Mouse (Mus musculus): ENCODE measurements around the gene Lim2. TPM values are rescaled to one million over a fixed set of nuclear protein-coding genes. Genes with fewer than 3 reads are reported as not detected.

The Lim2 gene
- not detected for total RNA-seq (2023)

DNA sequence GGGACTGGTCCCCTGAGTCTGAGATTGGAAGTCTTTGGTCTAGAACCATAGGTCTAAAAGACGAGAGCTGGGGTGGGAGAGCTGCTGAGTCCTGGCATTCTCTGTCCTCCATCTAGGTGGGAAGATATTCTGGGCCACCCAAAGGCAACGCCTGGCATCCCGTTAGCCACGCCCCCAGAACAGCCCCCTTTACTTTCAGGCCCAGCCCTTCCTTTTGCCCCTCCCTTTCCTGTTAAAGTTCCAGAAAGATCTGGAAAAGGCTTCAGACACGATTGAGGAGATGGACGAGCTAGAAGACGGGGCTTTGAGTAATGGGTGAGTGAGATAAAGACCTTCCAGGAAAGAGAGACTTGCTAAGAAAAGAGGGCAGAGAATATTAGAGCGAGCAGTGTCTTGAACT is at the start of gene Lim2:
Gene Lim2 (plus strand): TSS at position 265 of the 400 bp plus-strand sequence.

DNA sequence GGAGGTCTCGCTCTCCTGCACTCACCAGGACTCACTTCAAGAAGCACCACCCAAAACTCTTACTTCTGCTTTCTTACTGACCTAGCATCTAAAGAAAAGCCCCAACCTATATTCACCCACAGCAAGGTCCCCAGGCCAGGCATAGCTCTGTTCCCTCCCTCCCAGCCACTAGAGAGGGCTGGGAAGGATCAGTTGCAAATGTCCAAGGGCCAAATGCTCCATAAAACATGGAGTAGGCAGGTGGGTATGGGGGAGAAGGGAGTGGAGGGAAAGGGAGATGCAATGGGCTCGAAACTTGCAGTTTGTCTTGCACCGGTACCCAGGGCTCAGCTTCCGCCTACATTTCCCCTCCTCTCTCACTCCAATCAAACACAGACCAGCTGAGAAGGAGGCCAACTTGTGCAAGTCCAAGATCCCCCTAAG is 19.3 kb upstream of the Lim2 start, which contains the start of gene Siglecg:
Gene Siglecg (plus strand): TSS at position 74 of the 423 bp plus-strand sequence.

DNA sequence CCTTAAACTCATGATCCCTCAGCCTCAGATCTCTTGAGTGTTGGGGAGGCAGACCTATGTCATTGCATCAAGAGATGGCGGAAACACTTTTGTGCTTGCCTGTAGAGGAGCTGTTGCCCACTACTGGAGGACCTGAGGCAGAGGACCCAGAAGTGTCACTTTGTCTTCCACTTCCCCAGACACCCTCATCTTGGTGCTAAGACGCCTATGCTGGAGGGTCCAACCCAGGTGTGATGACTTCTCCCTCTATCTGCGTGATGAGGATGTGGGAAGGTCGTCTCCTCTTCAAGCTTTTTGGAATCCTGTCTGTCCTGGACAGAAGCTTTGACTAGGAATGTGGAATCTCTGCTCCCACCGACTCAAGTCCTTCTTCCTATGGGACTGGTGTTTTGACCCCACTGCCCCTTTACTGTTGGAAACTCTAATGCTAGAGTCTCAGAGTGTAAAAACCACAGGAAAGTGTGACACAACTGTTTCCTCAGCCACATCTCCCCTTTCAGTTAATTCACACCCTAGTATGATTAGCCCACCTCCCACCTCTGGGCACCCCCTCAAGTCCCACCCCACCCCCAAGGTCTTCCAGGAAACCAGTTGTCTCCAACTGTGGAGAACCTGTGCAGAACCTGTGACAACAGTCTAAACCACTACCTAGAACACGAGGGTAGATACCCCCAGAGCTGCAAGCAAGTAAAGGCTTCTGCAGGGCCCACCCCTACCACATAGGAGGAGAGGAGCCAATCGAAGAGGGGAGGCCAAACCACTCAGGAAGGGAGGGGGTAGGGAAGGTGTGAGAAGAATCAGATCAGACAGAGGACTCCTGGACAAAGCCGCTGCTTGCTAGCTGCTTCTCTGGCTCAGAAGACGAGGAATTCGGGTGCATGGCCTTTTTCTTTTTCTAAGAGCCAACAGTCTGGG is 9.1 kb downstream of the Lim2 start, which contains the start of gene Nkg7:
Gene Nkg7 (plus strand): TSS at position 733 of the 915 bp plus-strand sequence.

DNA sequence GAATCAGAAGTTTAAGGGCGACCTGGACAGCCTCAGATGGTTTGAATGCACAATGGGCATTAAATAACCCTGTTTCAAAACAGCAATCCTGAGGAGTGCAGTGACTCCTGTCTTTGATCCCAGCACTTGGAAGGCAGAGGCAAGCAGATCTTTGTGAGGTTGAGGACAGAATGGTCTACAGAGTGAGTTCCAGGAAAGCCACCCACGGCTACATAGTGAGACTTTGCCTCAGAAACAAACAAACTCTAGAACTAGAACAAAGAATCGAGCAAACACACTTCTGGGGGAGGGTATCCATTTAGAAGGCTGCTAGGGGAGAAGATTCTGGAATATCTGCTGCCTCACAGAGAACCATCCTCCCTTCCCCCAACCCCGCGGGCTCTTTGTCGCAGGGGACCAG is 13.0 kb downstream of the Lim2 start, which contains the start of gene Cldnd2:
Gene Cldnd2 (plus strand): TSS at position 301 of the 400 bp plus-strand sequence.

GRCm38 (mm10) chr7:43443917-43444293 is 16.4 kb downstream of the Lim2 start, which contains the start of the genes Etfb and Gm45233:
TSS of gene Etfb (plus strand) at chr7:43444083.
TSS of gene Gm45233 (plus strand) at chr7:43444128.

GRCm38 (mm10) chr7:43462851-43463250 is 35.4 kb downstream of the Lim2 start, which contains the start of gene Vsig10l:
TSS of gene Vsig10l (plus strand) at chr7:43463151.

Other genes starting within 250 kb of the Lim2 start
- gene Zfp715, start 114.4 kb upstream of the Lim2 start, total RNA-seq (2023) = 10 to 100 TPM; 34.6 to 35.1 TPM
- gene Siglecf, start 76.3 kb upstream of the Lim2 start, total RNA-seq (2023) = under 1 TPM; 0.35 to 0.47 TPM
- gene Siglecg, start 19.5 kb upstream of the Lim2 start, total RNA-seq (2023) = 100 to 1,000 TPM; 423 to 427 TPM
- 1 to 10 TPM; 1.5 to 2.1 TPM for gene Nkg7, start 9.4 kb downstream of the Lim2 start, total RNA-seq (2023)
- gene Cldnd2, start 13.1 kb downstream of the Lim2 start, total RNA-seq (2023) = not detected
- 10 to 100 TPM; 40.2 to 43.3 TPM for gene Etfb, start 16.4 kb downstream of the Lim2 start, total RNA-seq (2023)
- gene Gm45233, start 16.5 kb downstream of the Lim2 start, total RNA-seq (2023) = not detected
- 1 to 10 TPM; 1.2 to 3.1 TPM for gene Vsig10l, start 35.5 kb downstream of the Lim2 start, total RNA-seq (2023)
- not detected for gene Iglon5, start 62.4 kb downstream of the Lim2 start, total RNA-seq (2023)
- gene 4931406B18Rik, start 78.3 kb downstream of the Lim2 start, total RNA-seq (2023) = not detected
- gene Cd33, start 116.8 kb downstream of the Lim2 start, total RNA-seq (2023) = 1 to 10 TPM; 1.0 to 2.3 TPM
- gene Zfp658, start 134.6 kb downstream of the Lim2 start, total RNA-seq (2023) = 1 to 10 TPM; 2.5 to 3.0 TPM
- gene Zfp719, start 151.9 kb downstream of the Lim2 start, total RNA-seq (2023) = 1 to 10 TPM; 7.8 to 9.9 TPM
- gene Zfp819, start 179.5 kb downstream of the Lim2 start, total RNA-seq (2023) = not detected
- gene Ceacam18, start 207.0 kb downstream of the Lim2 start, total RNA-seq (2023) = not detected
- 1 to 10 TPM in 1 of 2 experiments, under 1 TPM in 1; 0.30 to 1.7 TPM for gene Siglece, start 232.5 kb downstream of the Lim2 start, total RNA-seq (2023)
- gene Ctu1, start 244.3 kb downstream of the Lim2 start, total RNA-seq (2023) = 10 to 100 TPM in 1 of 2 experiments, 1 to 10 TPM in 1; 5.8 to 10.3 TPM